Mouse (Mus musculus) ES-E14 (cell line): Measurements from ENCODE around the gene Spata5. TPM values are rescaled to one million over a fixed set of nuclear protein-coding genes. Genes with fewer than 3 reads are reported as not detected.
A peak's percentile ranks its signal among the peaks of the same experiment; 100 is the strongest.

ENCODE experiments used
- DNase-seq: peaks from one replicate; pipeline ENCODE4 v3.0.0-alpha.2; 2013; ENCODE audit warnings: low read depth, low spot score
- H3K27ac ChIP-seq: 2 replicates; pipeline ENCODE4 v1.5.1; 2012; ENCODE audit warnings: low read depth, mild to moderate bottlenecking, low read length, moderate library complexity, mixed read lengths; ENCODE audit not compliant: poor library complexity, insufficient read depth, severe bottlenecking
- H3K36me3 ChIP-seq: 2 replicates; pipeline ENCODE4 v1.6.1; 2012; ENCODE audit warnings: mild to moderate bottlenecking, low read length, moderate library complexity, mixed read lengths; ENCODE audit not compliant: control insufficient read depth, poor library complexity, insufficient read depth, severe bottlenecking
- H3K4me1 ChIP-seq, 2 experiments: fragments of 150-350 bp in 1 of 2; sonication (generic) in 1 of 2; 2 replicates each; pipeline ENCODE4 v1.6.1; 2012; ENCODE audit warnings: low read length in 2 of 2, mild to moderate bottlenecking in 1 of 2, mixed read lengths in 1 of 2; ENCODE audit not compliant: control insufficient read depth in 2 of 2, insufficient read depth in 2 of 2, poor library complexity in 1 of 2
- H3K4me3 ChIP-seq, 2 experiments: fragments of 150-350 bp in 1 of 2; sonication (generic) in 1 of 2; 2 replicates each; pipeline ENCODE4 v1.5.1; 2012; ENCODE audit warnings: low read length in 2 of 2, low read depth in 1 of 2, mild to moderate bottlenecking in 1 of 2, mixed read lengths in 1 of 2; ENCODE audit not compliant: insufficient read depth in 1 of 2, poor library complexity in 1 of 2, severe bottlenecking in 1 of 2
- H3K9ac ChIP-seq: 2 replicates; pipeline ENCODE4 v1.6.1; 2012; ENCODE audit warnings: low read depth, mild to moderate bottlenecking, low read length, mixed read lengths; ENCODE audit not compliant: poor library complexity, insufficient read depth, severe bottlenecking
- H3K9me3 ChIP-seq: fragments of 150-350 bp; sonication (generic); 2 replicates; pipeline ENCODE4 v1.6.1; 2012; ENCODE audit warnings: low read depth, mild to moderate bottlenecking, low read length; ENCODE audit not compliant: control insufficient read depth, insufficient read depth
- CHD2 ChIP-seq: IDR thresholded peaks from 2 replicates; pipeline ENCODE4 v1.6.1; 2014; ENCODE audit warnings: mild to moderate bottlenecking, low read depth, low read length, inconsistent platforms
- HCFC1 ChIP-seq: IDR thresholded peaks from 2 replicates; pipeline ENCODE4 v1.6.1; 2012; ENCODE audit warnings: low read length, inconsistent platforms, borderline replicate concordance; ENCODE audit not compliant: insufficient read depth
- MAFK ChIP-seq: IDR thresholded peaks from 2 replicates; pipeline ENCODE4 v1.6.1; 2014; ENCODE audit warnings: mild to moderate bottlenecking, low read depth, low read length, inconsistent platforms; ENCODE audit not compliant: insufficient read depth
- ZC3H11A ChIP-seq: IDR thresholded peaks from 2 replicates; pipeline ENCODE4 v1.6.1; 2012; ENCODE audit warnings: low read depth, mild to moderate bottlenecking, inconsistent platforms, low read length, borderline replicate concordance
- ZNF384 ChIP-seq: IDR thresholded peaks from 2 replicates; pipeline ENCODE4 v1.6.1; 2012; ENCODE audit warnings: low read depth, low read length, inconsistent platforms
- in situ Hi-C, 2 experiments: fragments of 600-800 bp; cut with MboI; formaldehyde crosslinking; loops; one replicate each; pipeline ENCODE4 v1.15.1; 2025; ENCODE audit warnings: low sequenced_read_pairs in 2 of 2, inconsistent platforms in 1 of 2; ENCODE audit not compliant: unreplicated experiment in 2 of 2
- total RNA-seq: library from RNA; depleted of rRNA; stranded (reverse); fragments of 300-350 nt; gene quantifications from 2 replicates; pipeline ENCODE4 v1.2.3, GENCODE M21; 2012

Gene Spata5
- total RNA-seq, 1 experiment, result 54.3 TPM

DNA sequence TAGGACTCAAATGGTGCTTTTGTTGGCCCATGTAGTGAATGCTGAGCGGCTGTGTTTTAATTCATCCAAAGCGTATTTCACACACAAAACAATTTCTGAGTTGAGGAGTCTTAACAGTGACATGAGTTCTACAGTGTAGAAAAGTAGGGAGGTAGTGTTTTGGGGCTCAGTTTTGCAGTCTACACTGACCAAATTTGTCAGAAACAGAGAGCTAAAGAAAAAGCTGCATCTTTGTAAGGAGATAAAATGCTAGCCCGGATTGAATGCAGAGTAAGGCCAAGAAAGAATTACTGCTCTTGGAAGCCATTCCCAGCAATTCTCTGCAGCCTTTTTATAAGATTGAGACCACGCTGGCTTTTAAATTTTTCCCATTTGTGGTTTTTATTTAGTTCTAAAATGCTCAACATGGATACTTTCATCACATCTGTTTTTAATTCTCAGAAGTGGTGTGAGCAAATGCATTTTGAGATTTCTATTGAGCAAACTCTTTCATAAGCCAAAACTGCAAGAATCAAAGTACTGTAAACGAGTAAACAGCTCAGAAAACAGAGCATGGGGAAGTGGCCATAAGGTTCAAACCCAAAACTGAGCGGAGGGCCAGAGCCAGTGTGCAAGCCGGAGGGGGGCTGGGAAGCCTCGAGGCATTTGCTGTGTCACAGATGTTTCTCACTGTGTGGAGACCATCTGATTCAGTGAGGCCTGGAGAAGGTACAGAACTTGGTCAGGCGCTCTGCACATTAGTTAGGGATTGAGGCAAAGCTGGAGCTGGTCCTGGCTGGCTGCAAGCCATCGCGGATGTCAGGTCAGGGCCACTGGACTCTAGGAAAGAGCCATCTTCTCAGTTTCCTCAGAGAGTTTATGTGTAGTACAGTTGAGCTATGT is 17.7 kb upstream of the Spata5 start:
- in situ Hi-C loops, result no loop called here
- Histone ChIP-seq H3K4me3 (no peak overlapping the region), H3K4me1 (no peaks in the 10 kb centered on the region), H3K9ac (no peak overlapping the region), H3K27ac (no peak overlapping the region), H3K9me3 (no peaks in the 10 kb centered on the region), H3K36me3 (no peaks in the 10 kb centered on the region)
- DNase-seq, result no peak
- TF ChIP-seq CHD2 (no peak), HCFC1 (no peak), ZNF384 (no peak)

DNA sequence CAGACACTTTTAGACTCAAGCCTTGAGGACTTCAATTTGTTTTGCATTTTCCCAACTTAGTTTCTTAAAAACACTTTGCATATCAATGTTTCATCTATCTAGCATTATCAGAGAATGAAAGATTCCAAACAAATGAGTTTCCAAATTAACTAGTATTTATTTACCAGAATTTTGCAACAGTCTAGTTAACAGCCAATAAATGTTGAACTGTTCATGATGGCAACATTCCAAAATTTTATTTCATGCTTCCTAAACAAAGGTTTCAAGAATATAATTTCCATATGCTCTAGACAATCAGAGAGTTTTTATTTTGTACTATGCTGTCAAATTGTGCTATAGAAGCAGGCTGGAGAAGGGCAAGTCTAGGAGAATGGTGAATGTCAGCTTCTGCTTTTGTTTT is 12.1 kb upstream of the Spata5 start:
- no peak for TF ChIP-seq HCFC1
- TF ChIP-seq ZNF384, result no peak
- no peak for TF ChIP-seq ZC3H11A
- no peak for TF ChIP-seq MAFK
- TF ChIP-seq CHD2, result no peak
- Histone ChIP-seq H3K9me3 (no peaks in the 10 kb centered on the region), H3K9ac (no peak overlapping the region), H3K36me3 (no peaks in the 10 kb centered on the region), H3K4me1 (no peaks in the 10 kb centered on the region), H3K4me3 (no peak overlapping the region), H3K27ac (no peak overlapping the region)
- in situ Hi-C loops, result no loop called here
- no peak for DNase-seq

DNA sequence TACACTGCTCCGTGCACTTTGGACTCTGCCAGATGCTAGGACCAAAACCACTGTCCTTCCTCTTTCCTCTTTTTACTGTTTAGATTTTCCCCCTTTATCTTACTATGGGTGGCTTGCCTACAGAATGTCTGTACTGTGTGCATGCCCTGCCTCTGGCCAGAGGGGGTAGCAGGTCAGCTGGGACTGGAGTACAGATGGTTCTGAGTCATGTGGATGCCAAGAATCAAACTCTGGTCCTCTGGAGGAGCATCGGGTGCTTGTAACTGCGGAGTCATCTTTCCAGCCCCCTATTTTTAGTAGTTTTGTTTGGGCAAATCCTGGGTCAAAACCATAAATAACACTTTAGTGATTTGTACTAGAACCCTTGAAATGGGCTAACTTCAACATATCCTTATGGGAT is 6.2 kb upstream of the Spata5 start:
- TF ChIP-seq HCFC1, result no peak
- in situ Hi-C loops, result loop anchor here in 1 of 2 experiments (5.0 kb wide), 1 partner anchor 76 kb away; no protein-coding TSS in a partner anchor
- Histone ChIP-seq H3K4me3 (no peak overlapping the region), H3K27ac (no peak overlapping the region), H3K9me3 (no peaks in the 10 kb centered on the region), H3K4me1 (peaks cover 0 to under 1% of the 10 kb centered on the region in 2 experiments; a peak in 2 of 4 replicates), H3K9ac (no peak overlapping the region), H3K36me3 (no peaks in the 10 kb centered on the region)
- DNase-seq, result no peak

DNA sequence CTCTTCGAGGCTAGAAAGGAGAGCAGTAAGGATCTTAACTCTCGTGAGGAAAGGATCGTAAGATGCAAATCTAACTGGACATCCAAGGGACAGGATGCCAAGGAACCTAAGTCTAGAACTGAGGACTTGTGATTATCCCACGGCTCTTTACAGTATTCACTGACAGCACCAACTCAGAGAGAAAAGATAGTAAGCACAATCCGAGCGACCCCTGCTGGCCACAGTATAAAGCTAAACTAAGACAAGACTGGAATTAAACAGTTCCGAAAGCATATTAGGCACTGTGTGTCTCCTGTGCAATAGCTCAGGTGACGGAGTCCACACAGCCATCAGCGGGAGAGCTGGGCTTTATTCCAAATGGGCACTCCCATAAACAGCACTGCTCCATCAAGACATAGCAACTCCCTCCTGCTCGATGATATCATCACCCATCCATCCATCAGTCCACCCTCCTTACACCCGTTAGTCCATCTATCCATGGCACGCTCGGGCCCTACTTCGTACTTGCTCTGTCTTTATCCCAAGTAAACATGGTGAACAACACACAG is 5.2 kb upstream of the Spata5 start:
- H3K4me3 ChIP-seq, result no peak overlapping the region
- no peak overlapping the region for H3K9ac ChIP-seq
- no peaks in the 10 kb centered on the region for H3K9me3 ChIP-seq
- no peaks in the 10 kb centered on the region for H3K36me3 ChIP-seq
- no peak overlapping the region for H3K27ac ChIP-seq
- DNase-seq, result peak; percentile 70
- in situ Hi-C loops, result loop anchor here in 1 of 2 experiments (5.0 kb wide), 1 partner anchor 77 kb away; no protein-coding TSS in a partner anchor
- peaks cover 0 to 3% of the 10 kb centered on the region in 2 experiments; a peak in 2 of 4 replicates for H3K4me1 ChIP-seq
- TF ChIP-seq ZC3H11A, result peak; percentile 13; the same call in 1 of the 2 replicates
- no peak for TF ChIP-seq ZNF384

DNA sequence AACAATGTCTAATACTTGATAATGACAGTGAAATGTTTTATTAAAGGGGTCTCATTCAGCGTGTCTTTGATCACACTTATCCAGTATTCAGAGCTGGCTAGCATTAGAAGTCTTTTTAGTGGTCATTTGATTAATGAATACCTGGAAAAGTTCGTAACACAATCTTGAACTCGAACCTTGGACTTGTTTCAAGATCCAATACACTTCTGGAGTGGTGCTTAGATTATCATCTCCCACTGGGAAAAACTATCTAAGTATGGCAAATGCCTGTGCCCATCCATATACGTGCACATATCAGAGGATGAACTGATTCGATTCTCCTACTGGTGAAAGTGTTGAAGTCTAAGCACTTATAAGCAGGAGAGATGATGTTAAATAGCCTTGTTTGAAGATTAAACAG is 1.4 kb upstream of the Spata5 start:
- DNase-seq, result no peak
- Histone ChIP-seq H3K9ac (no peak overlapping the region; the same call in 1 of the 2 replicates), H3K36me3 (no peaks in the 10 kb centered on the region), H3K27ac (no peak overlapping the region), H3K4me3 (peak overlapping the region; percentile 78 to 99), H3K4me1 (peaks cover 0 to 3% of the 10 kb centered on the region in 2 experiments; a peak in 3 of 4 replicates), H3K9me3 (no peaks in the 10 kb centered on the region)
- in situ Hi-C loops, result no loop called here
- TF ChIP-seq ZNF384 (no peak), ZC3H11A (no peak), HCFC1 (no peak), MAFK (no peak), CHD2 (no peak)
